Mouse (Mus musculus) forebrain, embryonic 15.5 days (tissue): Measurements from ENCODE around the gene Clp1. TPM values are rescaled to one million over a fixed set of nuclear protein-coding genes. Genes with fewer than 3 reads are reported as not detected.

Experiments
- ATAC-seq: fragments of 200-750 bp; cut with Nextera tagmentation; replicated peaks from 2 replicates; pipeline ENCODE4 v1.8.0; 2017; ENCODE audit warnings: mild to moderate bottlenecking, moderate TSS enrichment, moderate library complexity
- H3K27ac ChIP-seq: fragments of 300-500 bp; sonication (generic); replicated peaks from 2 replicates; pipeline ENCODE4 v1.5.1; 2015; ENCODE audit warnings: mild to moderate bottlenecking, inconsistent platforms
- H3K27me3 ChIP-seq: fragments of 300-500 bp; sonication (generic); 2 replicates; pipeline ENCODE4 v1.6.1; 2015; ENCODE audit warnings: inconsistent platforms
- H3K36me3 ChIP-seq: fragments of 300-500 bp; sonication (generic); 2 replicates; pipeline ENCODE4 v1.6.1; 2015; ENCODE audit warnings: mild to moderate bottlenecking, inconsistent platforms
- H3K4me1 ChIP-seq: fragments of 300-500 bp; sonication (generic); 2 replicates; pipeline ENCODE4 v1.6.1; 2015; ENCODE audit warnings: inconsistent platforms
- H3K4me2 ChIP-seq: fragments of 300-500 bp; sonication (generic); replicated peaks from 2 replicates; pipeline ENCODE4 v1.6.1; 2015; ENCODE audit warnings: mild to moderate bottlenecking, inconsistent platforms
- H3K4me3 ChIP-seq: fragments of 300-500 bp; sonication (generic); 2 replicates; pipeline ENCODE4 v1.5.1; 2015; ENCODE audit warnings: mild to moderate bottlenecking, inconsistent platforms
- H3K9ac ChIP-seq: fragments of 300-500 bp; sonication (generic); replicated peaks from 2 replicates; pipeline ENCODE4 v1.6.1; 2015; ENCODE audit warnings: mild to moderate bottlenecking, inconsistent platforms
- H3K9me3 ChIP-seq: fragments of 300-500 bp; sonication (generic); 2 replicates; pipeline ENCODE4 v1.6.1; 2016; ENCODE audit warnings: inconsistent platforms
- WGBS: fragments of 180-500 bp; shearing (Covaris S2); methylation state at CpG from one replicate; pipeline ENCODE4 v1.1.7; 2015; ENCODE audit warnings: mixed read lengths; 5-methylcytosine and 5-hydroxymethylcytosine counted together
- polyA plus RNA-seq: library from polyadenylated mRNA; unstranded; fragments of >200 nt; fragmentation: Nextera tagmentation; extraction: Ambion mirVana; gene quantifications from 2 replicates; pipeline ENCODE4 v1.2.1, GENCODE M21; 2015

The Clp1 gene
- polyA plus RNA-seq, 1 experiment from 2014 or later = 30.4 TPM

GRCm38 (mm10) chr2:84758542-84759127, 31.5 kb upstream of the Clp1 start:
- peak; percentile 64 for ATAC-seq
- 0% methylated on average over 2 of the region's 2 CpGs for WGBS

GRCm38 (mm10) chr2:84757026-84757682, 30.0 kb upstream of the Clp1 start:
- no peak overlapping the region for H3K4me2 ChIP-seq
- no peak overlapping the region for H3K9ac ChIP-seq
- 61% methylated on average over 7 of the region's 7 CpGs for WGBS
- H3K27ac ChIP-seq = no peak overlapping the region
- no peaks in the 10 kb centered on the region for H3K27me3 ChIP-seq
- H3K4me1 ChIP-seq = no peaks in the 10 kb centered on the region
- H3K36me3 ChIP-seq = no peaks in the 10 kb centered on the region
- H3K9me3 ChIP-seq = no peaks in the 10 kb centered on the region
- no peak overlapping the region for H3K4me3 ChIP-seq
- no peak for ATAC-seq

More at GRCm38 (mm10) chr2:84758542-84759127, 31.5 kb upstream of the Clp1 start:
- Histone ChIP-seq H3K4me3 (no peak overlapping the region), H3K27me3 (no peaks in the 10 kb centered on the region), H3K4me1 (no peaks in the 10 kb centered on the region), H3K9ac (no peak overlapping the region), H3K27ac (no peak overlapping the region), H3K4me2 (no peak overlapping the region), H3K36me3 (no peaks in the 10 kb centered on the region), H3K9me3 (no peaks in the 10 kb centered on the region)

- no peaks in the 10 kb centered on the region for H3K27me3 ChIP-seq
- no peaks in the 10 kb centered on the region for H3K9me3 ChIP-seq
- no peak overlapping the region for H3K9ac ChIP-seq
- H3K27ac ChIP-seq = no peak overlapping the region
- no peaks in the 10 kb centered on the region for H3K36me3 ChIP-seq
- ATAC-seq = no peak
- H3K4me3 ChIP-seq = no peak overlapping the region
- 84% methylated on average over 5 of the region's 5 CpGs for WGBS
- H3K4me1 ChIP-seq = no peaks in the 10 kb centered on the region
- H3K4me2 ChIP-seq = no peak overlapping the region
Measured at GRCm38 (mm10) chr2:84756245-84756644, 29.1 kb upstream of the Clp1 start.

GRCm38 (mm10) chr2:84750115-84750514, 23.0 kb upstream of the Clp1 start:
- WGBS = 82% methylated on average over 6 of the region's 6 CpGs
- H3K9ac ChIP-seq = no peak overlapping the region
- no peak for ATAC-seq
- H3K27me3 ChIP-seq = no peaks in the 10 kb centered on the region
- no peaks in the 10 kb centered on the region for H3K9me3 ChIP-seq
- H3K36me3 ChIP-seq = no peaks in the 10 kb centered on the region
- no peaks in the 10 kb centered on the region for H3K4me1 ChIP-seq
- no peak overlapping the region for H3K4me2 ChIP-seq
- H3K4me3 ChIP-seq = no peak overlapping the region
- no peak overlapping the region for H3K27ac ChIP-seq

- WGBS = 1% methylated on average over 10 of the region's 10 CpGs
Measured at GRCm38 (mm10) chr2:84744126-84744525, 17.0 kb upstream of the Clp1 start.

GRCm38 (mm10) chr2:84743561-84743960, 16.4 kb upstream of the Clp1 start, which contains the start of gene Gm19426:
Gene Gm19426, minus strand, starts transcription at chr2:84743655.
- no peaks in the 10 kb centered on the region for H3K27me3 ChIP-seq
- H3K36me3 ChIP-seq = peaks cover 3% of the 10 kb centered on the region; the same call in 1 of the 2 replicates
- peak within 1 kb of the TSS; percentile 96 for H3K9ac ChIP-seq
- H3K4me2 ChIP-seq = peak within 1 kb of the TSS; percentile 94
- no peaks in the 10 kb centered on the region for H3K9me3 ChIP-seq
- H3K4me1 ChIP-seq = peaks cover 41% of the 10 kb centered on the region
- peak; percentile 94 for ATAC-seq
- whole genome bisulfite sequencing = 0% methylated on average over 25 of the region's 25 CpGs
- peak within 1 kb of the TSS; percentile 99 for H3K27ac ChIP-seq
- H3K4me3 ChIP-seq = peak within 1 kb of the TSS; percentile 93

More at GRCm38 (mm10) chr2:84744126-84744525, 17.0 kb upstream of the Clp1 start:
- Histone ChIP-seq H3K9ac (peak overlapping the region; percentile 96), H3K9me3 (no peaks in the 10 kb centered on the region), H3K4me1 (peaks cover 35% of the 10 kb centered on the region), H3K36me3 (peaks cover 3% of the 10 kb centered on the region; the same call in 1 of the 2 replicates), H3K27me3 (no peaks in the 10 kb centered on the region), H3K27ac (peak overlapping the region; percentile 99), H3K4me2 (peak overlapping the region; percentile 94), H3K4me3 (peak overlapping the region; percentile 93)
- peak; percentile 26 for ATAC-seq

- Histone ChIP-seq H3K27me3 (no peaks in the 10 kb centered on the region), H3K36me3 (peaks cover 3% of the 10 kb centered on the region; the same call in 1 of the 2 replicates), H3K4me2 (peak overlapping the region; percentile 94), H3K4me1 (peaks cover 50% of the 10 kb centered on the region), H3K27ac (peak overlapping the region; percentile 99), H3K4me3 (peak overlapping the region; percentile 93), H3K9ac (peak overlapping the region; percentile 96), H3K9me3 (no peaks in the 10 kb centered on the region)
- peak; percentile 74 for ATAC-seq
- WGBS = under 1% methylated on average over 25 of the region's 26 CpGs
Measured at GRCm38 (mm10) chr2:84742451-84743283, 15.5 kb upstream of the Clp1 start.

- no peak for ATAC-seq
- under 1% methylated on average over 5 of the region's 5 CpGs for WGBS
- Histone ChIP-seq H3K9ac (peak overlapping the region; percentile 96), H3K4me2 (peak overlapping the region; percentile 94), H3K9me3 (no peaks in the 10 kb centered on the region), H3K36me3 (peaks cover 3% of the 10 kb centered on the region; the same call in 1 of the 2 replicates), H3K4me3 (peak overlapping the region; percentile 93), H3K4me1 (peaks cover 57% of the 10 kb centered on the region), H3K27me3 (no peaks in the 10 kb centered on the region), H3K27ac (peak overlapping the region; percentile 99)
Measured at GRCm38 (mm10) chr2:84741841-84742450, 14.8 kb upstream of the Clp1 start.

GRCm38 (mm10) chr2:84740608-84741333, 13.6 kb upstream of the Clp1 start:
- peaks cover 69% of the 10 kb centered on the region for H3K4me1 ChIP-seq
- H3K9ac ChIP-seq = no peak overlapping the region
- H3K9me3 ChIP-seq = no peaks in the 10 kb centered on the region
- peaks cover 3% of the 10 kb centered on the region; the same call in 1 of the 2 replicates for H3K36me3 ChIP-seq
- peak overlapping the region; percentile 93; the same call in 1 of the 2 replicates for H3K4me3 ChIP-seq
- H3K4me2 ChIP-seq = peak overlapping the region; percentile 94
- no peaks in the 10 kb centered on the region for H3K27me3 ChIP-seq
- WGBS = 55% methylated on average over 15 of the region's 15 CpGs
- no peak for ATAC-seq
- peak overlapping the region; percentile 99 for H3K27ac ChIP-seq

GRCm38 (mm10) chr2:84738271-84738911, 11.2 kb upstream of the Clp1 start:
- WGBS = 4% methylated on average over 12 of the region's 12 CpGs
- Histone ChIP-seq H3K27ac (no peak overlapping the region), H3K27me3 (no peaks in the 10 kb centered on the region), H3K9ac (0 out of 2 replicates have a peak overlapping the region, but pooled peaks have one; percentile 10), H3K4me2 (peak overlapping the region; percentile 30), H3K36me3 (peaks cover 3% of the 10 kb centered on the region; the same call in 1 of the 2 replicates), H3K9me3 (no peaks in the 10 kb centered on the region), H3K4me3 (peak overlapping the region; percentile 10), H3K4me1 (peaks cover 79% of the 10 kb centered on the region)
- no peak for ATAC-seq
